Mouse (Mus musculus): ENCODE data around the gene Tbx15. TPM values are rescaled to one million over a fixed set of nuclear protein-coding genes. Genes with fewer than 3 reads are reported as not detected.
A peak's percentile ranks its signal among the peaks of the same experiment; 100 is the strongest.

Tbx15 gene
- polyA plus RNA-seq, 1 experiment = 0.19 TPM

DNA sequence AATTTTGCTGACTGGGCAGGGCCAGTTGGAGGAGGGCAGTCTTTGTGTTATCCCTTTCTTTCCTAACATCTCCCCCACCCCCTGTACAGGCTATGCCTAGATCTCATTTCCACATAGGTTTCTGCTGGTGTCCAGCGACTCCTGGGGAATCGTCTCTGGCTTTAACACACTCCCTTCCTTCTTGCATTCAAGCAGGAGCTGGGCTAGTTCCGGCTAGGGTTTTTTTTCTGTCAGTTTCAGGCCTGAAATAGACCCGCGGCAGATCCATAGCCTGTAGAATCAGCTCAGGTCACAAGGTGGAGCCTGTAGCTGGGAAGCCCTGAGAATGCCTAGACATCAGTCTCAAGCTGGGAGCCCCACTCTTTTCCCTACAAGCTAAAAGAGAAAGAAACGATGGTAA lies 9.7 kb downstream of the Tbx15 start:
- Histone ChIP-seq H3K27ac (ENCODE audit: control insufficient read depth, insufficient read depth, low read depth, low read length) (no peak overlapping the region), H3K36me3 (ENCODE audit: control insufficient read depth, insufficient read depth, low read length) (no peaks in the 10 kb centered on the region), H3K4me3 (ENCODE audit: control insufficient read depth, low read depth, low read length) (no peak overlapping the region), H3K4me1 (ENCODE audit: control insufficient read depth, insufficient read depth, low read length) (peaks cover 14% of the 10 kb centered on the region), H3K27me3 (ENCODE audit: control insufficient read depth, insufficient read depth, low read length) (peaks cover 21% of the 10 kb centered on the region)
- TF ChIP-seq CTCF (IDR thresholded peaks at IDR 0.05; ENCODE audit: control insufficient read depth, insufficient read depth, insufficient replicate concordance, low read depth, low read length) (no peak), POLR2A (IDR thresholded peaks at IDR 0.05; ENCODE audit: control insufficient read depth, low read depth, low read length) (no peak)

DNA sequence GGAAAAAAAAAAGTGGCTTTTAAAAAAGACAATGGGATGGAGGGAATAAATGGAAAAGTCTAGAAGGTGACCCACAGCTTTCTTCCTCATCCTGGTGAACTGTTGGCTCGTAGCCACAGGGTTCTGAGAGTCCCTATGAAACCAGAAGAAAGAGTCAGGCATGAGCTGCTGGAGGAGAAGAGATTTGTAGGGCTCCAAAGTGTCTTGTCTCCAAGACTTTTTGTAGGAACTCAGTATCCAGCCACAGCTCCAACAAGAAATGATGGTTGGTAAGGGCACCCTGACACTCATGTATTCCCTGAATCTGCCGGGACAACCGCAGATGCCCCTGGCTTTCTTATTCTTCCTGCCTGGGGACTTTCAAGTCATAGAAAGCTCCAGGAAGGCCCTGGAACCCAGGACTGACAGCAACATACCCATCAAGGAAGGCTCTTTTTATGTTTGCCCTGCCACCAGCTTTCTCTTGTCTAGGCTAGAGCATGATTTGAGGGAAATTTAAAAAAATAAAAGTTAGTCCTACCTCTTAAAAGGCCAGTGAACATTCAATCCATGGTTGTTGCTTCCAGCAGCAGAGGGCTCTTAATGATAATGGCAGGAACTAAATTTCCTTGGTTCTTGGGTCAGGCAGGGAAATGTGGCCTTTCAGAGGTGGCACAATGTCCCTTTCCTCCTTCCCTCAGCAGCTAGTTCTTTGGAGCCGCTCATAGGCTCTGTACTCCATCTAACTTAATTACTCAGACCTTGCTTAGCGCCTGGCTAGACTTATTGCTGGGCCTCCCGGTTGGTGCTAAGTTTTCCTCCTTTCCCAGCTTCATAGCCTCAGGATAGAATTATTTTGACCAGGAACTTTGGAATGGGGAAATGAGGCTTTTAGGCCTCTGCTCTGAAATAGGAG lies 11.3 kb downstream of the Tbx15 start:
- Histone ChIP-seq H3K36me3 (ENCODE audit: control insufficient read depth, insufficient read depth, low read length) (no peaks in the 10 kb centered on the region), H3K27me3 (ENCODE audit: control insufficient read depth, insufficient read depth, low read length) (peaks cover 28% of the 10 kb centered on the region), H3K4me3 (ENCODE audit: control insufficient read depth, low read depth, low read length) (no peak overlapping the region), H3K27ac (ENCODE audit: control insufficient read depth, insufficient read depth, low read depth, low read length) (no peak overlapping the region), H3K4me1 (ENCODE audit: control insufficient read depth, insufficient read depth, low read length) (peaks cover 15% of the 10 kb centered on the region)
- TF ChIP-seq POLR2A (IDR thresholded peaks at IDR 0.05; ENCODE audit: control insufficient read depth, low read depth, low read length) = no peak
- TF ChIP-seq CTCF (IDR thresholded peaks at IDR 0.05; ENCODE audit: control insufficient read depth, insufficient read depth, insufficient replicate concordance, low read depth, low read length) = no peak

DNA sequence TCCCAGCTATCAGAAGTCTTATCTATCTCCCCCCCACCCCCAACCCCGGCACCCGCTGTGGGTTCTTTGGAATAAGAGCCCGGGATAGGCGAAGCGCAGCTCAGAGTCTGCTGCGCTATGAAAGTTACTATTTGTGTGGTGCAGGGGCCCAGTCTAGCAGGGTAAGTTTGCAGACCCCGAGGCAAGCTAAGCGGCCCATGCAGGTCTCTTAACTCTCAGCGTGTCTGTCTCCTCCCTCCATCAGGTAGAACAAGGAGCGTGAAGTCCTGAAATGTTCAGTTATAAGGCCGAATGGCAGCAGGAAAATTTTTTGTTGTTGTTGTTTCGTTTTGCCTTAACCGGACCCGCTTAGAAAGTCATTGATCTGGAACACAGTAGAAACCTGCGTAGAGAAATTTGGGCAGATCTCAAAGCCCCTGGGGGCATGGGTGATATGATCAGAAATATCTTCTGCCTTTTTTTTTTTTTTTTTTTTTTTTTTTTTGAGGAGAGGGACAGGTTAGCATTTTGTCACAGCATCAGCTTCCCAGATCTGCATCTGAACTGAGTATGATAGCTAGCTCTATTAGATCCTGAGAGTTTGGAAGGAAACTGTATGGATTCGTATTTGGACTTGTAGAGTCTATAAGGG lies 12.4 kb downstream of the Tbx15 start:
- no peak for TF ChIP-seq POLR2A (IDR thresholded peaks at IDR 0.05; ENCODE audit: control insufficient read depth, low read depth, low read length)
- TF ChIP-seq CTCF (IDR thresholded peaks at IDR 0.05; ENCODE audit: control insufficient read depth, insufficient read depth, insufficient replicate concordance, low read depth, low read length) = no peak
- Histone ChIP-seq H3K27ac (ENCODE audit: control insufficient read depth, insufficient read depth, low read depth, low read length) (no peak overlapping the region), H3K36me3 (ENCODE audit: control insufficient read depth, insufficient read depth, low read length) (no peaks in the 10 kb centered on the region), H3K4me1 (ENCODE audit: control insufficient read depth, insufficient read depth, low read length) (peaks cover 20% of the 10 kb centered on the region), H3K4me3 (ENCODE audit: control insufficient read depth, low read depth, low read length) (no peak overlapping the region), H3K27me3 (ENCODE audit: control insufficient read depth, insufficient read depth, low read length) (peaks cover 31% of the 10 kb centered on the region)

DNA sequence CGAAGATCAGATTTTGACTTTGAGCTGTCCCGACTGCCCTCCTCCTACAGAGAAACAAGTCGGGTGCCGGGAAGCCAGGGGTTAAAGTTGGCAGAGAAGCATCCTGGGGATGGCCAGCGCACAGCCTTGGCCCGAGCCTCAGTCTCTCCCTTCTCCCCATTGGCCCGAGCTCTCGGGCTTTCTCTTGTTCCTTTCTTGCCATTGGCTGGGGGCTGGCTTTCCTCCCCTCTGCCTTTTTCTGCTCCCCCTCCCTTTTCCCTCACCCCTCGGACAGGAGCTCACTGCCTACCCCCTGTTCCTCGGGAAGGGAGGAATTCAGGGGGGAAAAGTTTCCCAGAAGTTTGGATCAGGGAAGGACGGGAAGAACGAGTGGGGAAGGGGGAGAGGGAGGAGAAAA lies 12.9 kb downstream of the Tbx15 start:
- TF ChIP-seq CTCF (IDR thresholded peaks at IDR 0.05; ENCODE audit: control insufficient read depth, insufficient read depth, insufficient replicate concordance, low read depth, low read length) (no peak), POLR2A (IDR thresholded peaks at IDR 0.05; ENCODE audit: control insufficient read depth, low read depth, low read length) (no peak)
- peaks cover 20% of the 10 kb centered on the region for H3K4me1 ChIP-seq (ENCODE audit: control insufficient read depth, insufficient read depth, low read length)
- no peaks in the 10 kb centered on the region for H3K36me3 ChIP-seq (ENCODE audit: control insufficient read depth, insufficient read depth, low read length)
- peaks cover 31% of the 10 kb centered on the region for H3K27me3 ChIP-seq (ENCODE audit: control insufficient read depth, insufficient read depth, low read length)
- no peak overlapping the region for H3K4me3 ChIP-seq (ENCODE audit: control insufficient read depth, low read depth, low read length)
- no peak overlapping the region for H3K27ac ChIP-seq (ENCODE audit: control insufficient read depth, insufficient read depth, low read depth, low read length)

DNA sequence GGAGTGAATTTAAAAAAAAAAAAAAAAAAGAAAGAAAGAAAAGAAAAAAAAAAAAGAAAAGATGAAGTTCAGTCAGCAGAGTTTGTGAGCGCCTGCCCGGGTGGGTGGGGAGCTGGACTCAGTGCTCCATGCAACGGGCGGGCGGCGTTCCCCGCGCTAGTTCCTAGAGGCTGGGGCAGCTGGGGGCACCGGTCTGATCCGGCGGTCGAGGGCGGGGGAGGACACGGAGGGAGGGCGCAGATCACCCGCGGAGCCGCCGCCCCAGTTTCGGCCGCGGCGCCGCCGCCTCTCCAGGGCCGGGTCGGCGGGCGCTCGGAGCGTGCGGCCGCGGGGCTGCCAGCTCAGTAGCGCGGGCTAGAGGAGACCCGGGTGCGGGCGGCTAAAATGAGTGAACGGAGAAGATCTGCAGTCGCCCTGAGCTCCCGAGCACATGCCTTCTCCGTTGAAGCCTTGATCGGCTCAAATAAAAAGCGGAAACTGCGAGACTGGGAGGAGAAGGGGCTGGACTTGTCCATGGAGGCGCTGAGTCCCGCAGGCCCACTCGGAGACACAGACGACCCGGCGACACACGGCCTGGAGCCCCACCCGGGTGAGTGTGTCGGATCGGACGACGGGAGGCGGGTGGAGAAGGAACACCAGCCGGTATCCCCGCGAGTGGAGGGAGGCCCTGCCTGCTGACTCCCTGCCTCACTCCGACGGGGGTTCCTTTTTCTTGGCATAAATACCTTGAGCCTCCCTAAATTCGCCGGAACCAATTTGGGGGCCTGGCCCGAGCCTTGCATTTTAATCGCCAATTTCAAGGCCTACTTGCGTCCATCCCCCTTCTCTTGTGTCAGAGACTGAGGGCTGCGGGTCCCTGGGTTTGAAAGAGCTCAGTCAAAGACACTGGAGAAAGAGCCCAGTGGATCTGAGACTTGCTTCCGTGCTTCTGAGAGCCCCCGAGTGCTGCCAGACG lies 13.6 kb downstream of the Tbx15 start:
- H3K36me3 ChIP-seq (ENCODE audit: control insufficient read depth, insufficient read depth, low read length) = no peaks in the 10 kb centered on the region
- H3K27ac ChIP-seq (ENCODE audit: control insufficient read depth, insufficient read depth, low read depth, low read length) = no peak overlapping the region
- peaks cover 15% of the 10 kb centered on the region for H3K4me1 ChIP-seq (ENCODE audit: control insufficient read depth, insufficient read depth, low read length)
- TF ChIP-seq CTCF (IDR thresholded peaks at IDR 0.05; ENCODE audit: control insufficient read depth, insufficient read depth, insufficient replicate concordance, low read depth, low read length) (no peak), POLR2A (IDR thresholded peaks at IDR 0.05; ENCODE audit: control insufficient read depth, low read depth, low read length) (no peak)
- H3K27me3 ChIP-seq (ENCODE audit: control insufficient read depth, insufficient read depth, low read length) = peaks cover 28% of the 10 kb centered on the region
- H3K4me3 ChIP-seq (ENCODE audit: control insufficient read depth, low read depth, low read length) = peak overlapping the region; percentile 12

DNA sequence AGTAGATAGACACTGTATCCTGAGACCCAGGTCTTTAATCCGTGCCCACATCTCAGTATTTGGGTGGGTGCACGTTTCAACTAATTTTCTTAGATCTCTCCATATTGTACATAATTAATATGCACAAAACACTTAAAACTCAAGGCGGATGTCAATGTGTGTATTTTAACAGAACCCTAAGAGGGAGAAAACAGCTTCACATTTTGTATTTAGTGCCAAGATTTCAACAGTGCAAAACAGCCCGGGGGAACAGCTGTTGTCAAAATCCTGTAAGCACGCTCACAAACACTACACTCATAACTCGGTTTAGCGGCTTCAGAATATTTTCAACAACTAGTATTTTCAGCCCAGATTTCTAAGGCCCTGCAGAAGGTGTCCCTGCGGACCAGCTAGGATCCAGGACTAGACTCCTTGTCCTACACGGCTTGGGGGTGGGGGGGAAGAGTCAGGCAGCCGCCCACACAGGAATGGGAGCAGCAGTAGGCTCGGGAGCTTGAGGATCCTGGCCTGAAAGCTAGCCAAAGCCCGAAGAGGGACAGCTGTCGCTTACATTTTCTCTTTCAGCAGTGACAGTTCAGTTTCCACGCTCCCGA lies 14.5 kb downstream of the Tbx15 start:
- Histone ChIP-seq H3K27me3 (ENCODE audit: control insufficient read depth, insufficient read depth, low read length) (peaks cover 26% of the 10 kb centered on the region), H3K4me1 (ENCODE audit: control insufficient read depth, insufficient read depth, low read length) (peaks cover 15% of the 10 kb centered on the region), H3K4me3 (ENCODE audit: control insufficient read depth, low read depth, low read length) (no peak overlapping the region), H3K36me3 (ENCODE audit: control insufficient read depth, insufficient read depth, low read length) (no peaks in the 10 kb centered on the region), H3K27ac (ENCODE audit: control insufficient read depth, insufficient read depth, low read depth, low read length) (no peak overlapping the region)
- TF ChIP-seq CTCF (IDR thresholded peaks at IDR 0.05; ENCODE audit: control insufficient read depth, insufficient read depth, insufficient replicate concordance, low read depth, low read length) = no peak
- no peak for TF ChIP-seq POLR2A (IDR thresholded peaks at IDR 0.05; ENCODE audit: control insufficient read depth, low read depth, low read length)
